Mouse (Mus musculus): ENCODE measurements around the gene Pde4b. TPM values are rescaled to one million over a fixed set of nuclear protein-coding genes. Genes with fewer than 3 reads are reported as not detected.

Gene Pde4b
- polyA plus RNA-seq, 1 experiment from 2014 or later: 14.5 TPM

DNA sequence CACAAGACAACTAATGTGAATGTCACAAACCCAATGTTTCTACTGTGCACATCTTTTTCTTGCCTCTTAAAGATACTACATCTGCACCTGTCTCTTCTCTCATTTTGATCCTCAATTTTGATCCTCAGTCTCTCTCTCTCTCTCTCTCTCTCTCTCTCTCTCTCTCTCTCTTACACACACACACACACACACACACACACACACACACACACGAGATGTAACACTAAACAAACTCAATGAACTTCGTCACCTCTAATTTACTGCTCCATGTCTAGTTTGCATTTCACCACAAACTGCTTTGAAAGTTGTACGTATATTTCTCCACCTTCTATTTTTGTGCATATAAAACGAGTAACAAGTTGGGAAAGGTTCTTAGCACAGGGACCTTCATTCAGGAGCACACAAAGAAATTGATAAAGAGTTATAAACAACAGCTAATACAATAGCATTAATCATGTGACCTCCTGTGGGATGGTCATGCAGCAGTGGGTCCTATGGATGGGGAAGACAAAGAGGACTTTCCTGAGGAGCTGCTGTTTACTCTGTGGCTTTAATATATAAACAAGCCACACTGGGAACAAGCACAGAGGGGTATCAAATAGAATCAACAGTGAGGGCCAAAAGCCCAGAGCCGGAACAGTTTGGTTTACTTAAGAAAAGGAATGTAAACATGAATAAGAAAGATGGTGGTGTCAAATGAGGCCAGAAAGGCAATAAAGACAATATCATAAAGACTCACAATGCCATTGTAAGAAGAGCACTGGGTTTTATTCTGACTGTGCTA is 372.1 kb downstream of the Pde4b start:
- 68% methylated on average over 5 of the region's 5 CpGs for WGBS

DNA sequence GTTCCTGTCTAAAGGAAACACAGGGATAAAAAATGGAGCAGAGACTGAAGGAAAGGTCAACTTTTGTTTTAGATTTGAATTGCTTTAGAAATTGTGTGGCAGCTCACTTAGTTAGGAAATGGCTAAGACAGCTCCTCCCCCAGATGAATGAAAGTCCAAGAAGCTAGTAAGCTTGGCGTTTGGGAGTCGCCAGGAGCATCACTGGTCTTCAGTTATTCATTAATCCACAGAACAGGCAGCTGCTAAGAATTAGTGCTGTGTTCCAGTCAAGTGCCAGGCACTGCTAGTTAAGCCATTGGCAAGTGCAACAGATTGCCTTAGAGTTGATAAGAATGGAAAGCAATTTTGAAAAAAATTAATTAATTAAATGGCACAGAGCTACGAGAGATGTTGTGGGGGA is 390.8 kb downstream of the Pde4b start:
- WGBS: 40% methylated on average over 3 of the region's 3 CpGs
- H3K4me2 ChIP-seq: no peak overlapping the region
- H3K9me3 ChIP-seq (replicated peaks): no peaks in the 10 kb centered on the region
- no peaks in the 10 kb centered on the region for H3K27me3 ChIP-seq
- no peak overlapping the region for H3K27ac ChIP-seq
- H3K4me3 ChIP-seq: no peak overlapping the region
- H3K4me1 ChIP-seq: no peaks in the 10 kb centered on the region
- no peak overlapping the region for H3K9ac ChIP-seq
- no peak for ATAC-seq
- no peaks in the 10 kb centered on the region for H3K36me3 ChIP-seq (ENCODE audit: poor library complexity, severe bottlenecking)

More for the DNA sequence above, 372.1 kb downstream of the Pde4b start:
- H3K4me3 ChIP-seq: no peak overlapping the region
- H3K27me3 ChIP-seq: no peaks in the 10 kb centered on the region
- no peak overlapping the region for H3K4me2 ChIP-seq
- H3K9ac ChIP-seq: no peak overlapping the region
- no peaks in the 10 kb centered on the region for H3K36me3 ChIP-seq (ENCODE audit: poor library complexity, severe bottlenecking)
- H3K9me3 ChIP-seq (replicated peaks): no peaks in the 10 kb centered on the region
- H3K4me1 ChIP-seq: no peaks in the 10 kb centered on the region
- no peak overlapping the region for H3K27ac ChIP-seq
- no peak for ATAC-seq

DNA sequence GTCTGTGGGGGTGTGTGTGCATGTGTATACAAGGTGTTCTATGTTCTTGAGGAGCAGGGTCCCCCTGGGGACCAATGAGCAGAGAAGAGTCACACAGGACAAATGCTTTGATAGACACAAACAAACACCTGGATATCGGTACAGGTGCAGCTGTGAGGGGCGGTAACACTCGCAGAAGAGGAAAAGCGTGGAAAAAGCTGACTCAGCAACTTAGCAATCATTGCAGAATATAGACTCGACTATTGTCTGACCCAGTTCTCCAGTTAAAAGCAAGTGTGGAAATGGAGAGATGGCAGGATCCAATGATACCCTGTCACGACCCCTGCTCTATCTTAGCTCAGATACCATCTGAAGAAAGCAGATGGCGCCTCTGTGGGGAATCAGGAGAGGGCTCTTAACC is 391.5 kb downstream of the Pde4b start:
- ATAC-seq: no peak
- Histone ChIP-seq H3K9me3 (replicated peaks) (no peaks in the 10 kb centered on the region), H3K4me1 (peaks cover 7% of the 10 kb centered on the region; the same call in 1 of the 2 replicates), H3K27me3 (no peaks in the 10 kb centered on the region), H3K27ac (no peak overlapping the region), H3K4me3 (no peak overlapping the region), H3K9ac (no peak overlapping the region), H3K4me2 (no peak overlapping the region), H3K36me3 (ENCODE audit: poor library complexity, severe bottlenecking) (no peaks in the 10 kb centered on the region)
- WGBS: 85% methylated on average over 7 of the region's 7 CpGs

DNA sequence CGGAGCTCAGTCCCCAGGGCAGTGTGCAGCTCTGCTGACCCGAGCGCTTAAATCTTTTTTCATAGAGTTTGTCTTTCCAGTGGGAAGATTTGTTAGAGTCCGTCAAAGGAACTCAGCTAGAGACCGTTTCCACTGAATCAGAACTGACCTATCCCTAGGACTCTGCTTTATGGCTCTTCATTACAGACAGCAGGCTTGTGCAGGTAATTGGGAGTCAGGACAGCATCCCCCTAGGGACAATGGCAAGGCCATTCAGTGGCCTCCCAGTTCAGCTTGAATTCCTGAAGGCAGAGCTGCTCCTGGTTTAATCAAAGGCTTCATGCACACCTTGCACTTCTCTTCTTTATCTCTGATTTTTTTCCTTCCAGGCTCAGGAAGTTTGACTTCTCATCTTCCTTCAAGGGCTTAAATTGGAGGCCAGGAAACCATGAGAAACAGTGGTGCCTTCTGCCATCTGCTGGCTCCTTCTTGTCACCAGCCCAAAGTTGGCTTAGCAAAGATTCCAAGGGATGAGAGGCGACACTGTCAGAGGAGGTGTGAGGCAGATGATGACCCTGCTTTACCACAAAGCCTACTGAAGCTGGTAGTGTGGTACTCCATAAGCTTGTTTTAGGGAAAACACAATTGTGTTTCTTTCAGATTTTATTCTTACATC is 393.6 kb downstream of the Pde4b start:
- 41% methylated on average over 6 of the region's 6 CpGs for WGBS
- Histone ChIP-seq H3K27ac (no peak overlapping the region), H3K9ac (no peak overlapping the region), H3K36me3 (ENCODE audit: poor library complexity, severe bottlenecking) (no peaks in the 10 kb centered on the region), H3K4me3 (no peak overlapping the region), H3K27me3 (no peaks in the 10 kb centered on the region), H3K9me3 (replicated peaks) (no peaks in the 10 kb centered on the region), H3K4me2 (no peak overlapping the region), H3K4me1 (peaks cover 13% of the 10 kb centered on the region)
- ATAC-seq: peak; percentile 60

GRCm38 (mm10) chr4:102483354-102484018 is 396.1 kb downstream of the Pde4b start:
- Histone ChIP-seq H3K4me3 (no peak overlapping the region), H3K9me3 (replicated peaks) (no peaks in the 10 kb centered on the region), H3K4me2 (no peak overlapping the region), H3K9ac (no peak overlapping the region), H3K27ac (no peak overlapping the region), H3K36me3 (ENCODE audit: poor library complexity, severe bottlenecking) (no peaks in the 10 kb centered on the region), H3K27me3 (no peaks in the 10 kb centered on the region), H3K4me1 (peaks cover 27% of the 10 kb centered on the region)
- WGBS: 34% methylated on average over 7 of the region's 7 CpGs
- no peak for ATAC-seq

- ATAC-seq: no peak
- Histone ChIP-seq H3K4me3 (no peak overlapping the region), H3K4me1 (peaks cover 27% of the 10 kb centered on the region), H3K4me2 (no peak overlapping the region), H3K9ac (no peak overlapping the region), H3K27ac (no peak overlapping the region), H3K27me3 (no peaks in the 10 kb centered on the region), H3K9me3 (replicated peaks) (no peaks in the 10 kb centered on the region), H3K36me3 (ENCODE audit: poor library complexity, severe bottlenecking) (no peaks in the 10 kb centered on the region)
- WGBS: 67% methylated on average over 2 of the region's 2 CpGs
Measured at GRCm38 (mm10) chr4:102484738-102485137, 397.4 kb downstream of the Pde4b start.

DNA sequence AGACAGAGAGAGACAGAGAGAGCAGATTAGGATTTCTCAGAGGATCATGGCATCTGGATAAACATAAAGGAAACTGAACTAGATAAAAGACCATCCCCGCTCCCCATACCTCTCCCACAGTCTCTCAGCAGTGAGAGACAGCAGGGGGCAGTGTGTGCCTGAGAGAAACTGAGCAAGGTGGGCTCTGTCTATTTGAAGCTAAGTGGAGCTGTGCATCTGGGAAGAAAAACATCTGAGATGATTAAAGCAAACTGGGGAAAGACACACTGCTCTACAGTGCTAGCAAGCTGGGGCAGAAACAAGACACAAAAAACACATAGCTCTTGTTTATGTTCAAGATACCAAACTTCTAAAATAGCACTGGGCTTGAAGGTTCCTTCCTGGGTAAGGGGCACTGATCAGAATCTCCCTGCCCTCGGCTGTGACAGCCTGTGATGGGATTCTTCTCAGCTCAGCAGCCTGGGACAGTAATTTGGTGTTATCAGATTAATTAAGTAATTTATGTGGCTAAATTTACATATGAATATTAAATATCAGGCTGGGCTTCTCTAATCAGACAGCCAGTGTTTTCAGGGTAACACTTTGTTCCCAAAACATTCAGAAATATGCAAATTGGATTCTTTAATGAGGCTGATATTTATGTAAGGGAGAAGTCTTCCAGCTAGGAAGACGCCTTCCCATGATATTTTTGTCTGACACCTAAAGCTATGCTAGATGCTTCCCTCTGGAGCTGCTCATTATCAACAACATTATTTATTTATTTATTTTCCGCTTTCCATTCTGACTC is 399.0 kb downstream of the Pde4b start:
- WGBS: 20% methylated on average over 4 of the region's 4 CpGs
- Histone ChIP-seq H3K9ac (no peak overlapping the region), H3K36me3 (ENCODE audit: poor library complexity, severe bottlenecking) (no peaks in the 10 kb centered on the region), H3K9me3 (replicated peaks) (no peaks in the 10 kb centered on the region), H3K4me3 (no peak overlapping the region), H3K27ac (no peak overlapping the region), H3K27me3 (no peaks in the 10 kb centered on the region), H3K4me2 (no peak overlapping the region), H3K4me1 (peaks cover 27% of the 10 kb centered on the region)
- ATAC-seq: peak; percentile 79

DNA sequence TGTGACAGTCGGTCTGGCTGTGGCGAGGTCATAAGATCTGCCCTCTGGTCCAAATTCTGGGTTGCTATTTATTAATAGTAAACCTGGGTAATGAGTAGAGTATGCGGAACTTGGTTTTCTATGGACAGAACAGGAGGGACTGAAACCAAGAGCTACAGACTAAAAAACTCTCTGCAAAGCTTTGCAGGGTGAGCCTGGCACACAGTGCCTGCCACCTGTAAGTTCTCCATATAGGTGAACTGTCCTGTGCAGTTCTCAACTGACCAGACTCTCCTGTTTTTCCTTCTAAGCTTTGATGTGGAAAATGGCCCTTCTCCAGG is 399.5 kb downstream of the Pde4b start:
- Histone ChIP-seq H3K4me3 (no peak overlapping the region), H3K36me3 (ENCODE audit: poor library complexity, severe bottlenecking) (no peaks in the 10 kb centered on the region), H3K4me2 (no peak overlapping the region), H3K9ac (no peak overlapping the region), H3K27me3 (no peaks in the 10 kb centered on the region), H3K9me3 (replicated peaks) (no peaks in the 10 kb centered on the region), H3K4me1 (peaks cover 27% of the 10 kb centered on the region), H3K27ac (peak overlapping the region; percentile 31; the same call in 1 of the 2 replicates)
- no peak for ATAC-seq
- WGBS: 61% methylated on average over 3 of the region's 3 CpGs

- Histone ChIP-seq H3K27ac (no peak overlapping the region), H3K9me3 (replicated peaks) (no peaks in the 10 kb centered on the region), H3K27me3 (no peaks in the 10 kb centered on the region), H3K4me2 (no peak overlapping the region), H3K9ac (no peak overlapping the region), H3K36me3 (ENCODE audit: poor library complexity, severe bottlenecking) (no peaks in the 10 kb centered on the region), H3K4me1 (peaks cover 35% of the 10 kb centered on the region), H3K4me3 (no peak overlapping the region)
- no peak for ATAC-seq
- 49% methylated on average over 2 of the region's 2 CpGs for WGBS
Measured at GRCm38 (mm10) chr4:102488000-102488399, 400.7 kb downstream of the Pde4b start.

- 83% methylated on average over 11 of the region's 11 CpGs for WGBS
- Histone ChIP-seq H3K27ac (no peak overlapping the region), H3K9me3 (replicated peaks) (no peaks in the 10 kb centered on the region), H3K4me2 (no peak overlapping the region), H3K9ac (no peak overlapping the region), H3K4me1 (peaks cover 18% of the 10 kb centered on the region), H3K36me3 (ENCODE audit: poor library complexity, severe bottlenecking) (no peaks in the 10 kb centered on the region), H3K27me3 (no peaks in the 10 kb centered on the region), H3K4me3 (no peak overlapping the region)
- ATAC-seq: no peak
Measured at GRCm38 (mm10) chr4:102491468-102492123, 404.3 kb downstream of the Pde4b start.

DNA sequence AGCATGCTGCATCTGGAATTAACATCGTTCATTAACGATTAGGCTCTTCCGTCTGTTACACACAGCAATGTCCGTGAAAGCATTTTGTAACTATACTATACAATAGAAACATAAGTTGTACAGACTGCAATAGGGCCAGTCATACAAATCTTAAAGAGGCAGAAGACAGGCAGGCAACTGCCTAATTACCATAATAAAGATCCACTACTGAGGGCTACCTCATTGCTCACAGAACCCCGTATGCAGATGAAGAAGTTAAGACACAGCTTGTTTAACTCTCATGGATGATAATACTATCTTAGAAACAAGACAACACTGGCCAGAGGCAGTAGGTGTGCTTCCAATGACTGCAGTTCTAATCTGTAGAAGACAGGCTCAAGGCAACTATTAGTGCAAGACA is 405.6 kb downstream of the Pde4b start:
- Histone ChIP-seq H3K9ac (no peak overlapping the region), H3K9me3 (replicated peaks) (no peaks in the 10 kb centered on the region), H3K36me3 (ENCODE audit: poor library complexity, severe bottlenecking) (no peaks in the 10 kb centered on the region), H3K4me3 (no peak overlapping the region), H3K4me1 (peaks cover 10% of the 10 kb centered on the region), H3K27me3 (no peaks in the 10 kb centered on the region), H3K27ac (no peak overlapping the region), H3K4me2 (no peak overlapping the region)
- 15% methylated on average over 5 of the region's 5 CpGs for WGBS
- peak; percentile 49; the same call in 1 of the 2 replicates for ATAC-seq

Data from forebrain, embryonic 13.5 days (tissue).